Mouse (Mus musculus) 3T3-L1 (cell line): Measurements from ENCODE around the gene Gm11168.
"Not testable (repeated sequence)": the region's sequence is repeated elsewhere in the genome, so short reads cannot be mapped to it uniquely, and the experiment has no call there.

Experiments used
- DNase-seq: peaks from one replicate; pipeline ENCODE4 v3.0.0-alpha.2; 2015; ENCODE audit warnings: low read depth, low spot score

Gene Gm11168

GRCm38 (mm10) chr9:3002794-3003396 lies at the start of gene Gm11168:
Gm11168 (plus strand) TSS chr9:3003346.
- DNase-seq: not testable (repeated sequence)

GRCm38 (mm10) chr9:3000445-3000972 lies 2.6 kb upstream of the Gm11168 start, which contains the start of gene Gm10722:
Gm10722 (plus strand) TSS chr9:3000922.
- DNase-seq: peak; percentile 56

GRCm38 (mm10) chr9:3001006-3001405 lies 2.1 kb upstream of the Gm11168 start:
- not testable (repeated sequence) for DNase-seq

GRCm38 (mm10) chr9:3001948-3002659 lies 1.0 kb upstream of the Gm11168 start:
- peak; percentile 14 for DNase-seq

GRCm38 (mm10) chr9:3006179-3006578 lies 3.0 kb downstream of the Gm11168 start:
- DNase-seq: not testable (repeated sequence)

- not testable (repeated sequence) for DNase-seq
Observed at GRCm38 (mm10) chr9:3006636-3007035, 3.5 kb downstream of the Gm11168 start.

- peak; percentile 31 for DNase-seq
Observed at GRCm38 (mm10) chr9:3007272-3007671, 4.1 kb downstream of the Gm11168 start.

GRCm38 (mm10) chr9:3009331-3009730 lies 6.2 kb downstream of the Gm11168 start:
- DNase-seq: not testable (repeated sequence)

- not testable (repeated sequence) for DNase-seq
Observed at GRCm38 (mm10) chr9:3012054-3012621, 9.0 kb downstream of the Gm11168 start.

- DNase-seq: not testable (repeated sequence)
Observed at GRCm38 (mm10) chr9:3012733-3013279, 9.7 kb downstream of the Gm11168 start, which contains the start of gene Gm10721. Gm10721 (plus strand) TSS chr9:3013140.

- DNase-seq: not testable (repeated sequence)
Observed at GRCm38 (mm10) chr9:3015354-3015753, 12.2 kb downstream of the Gm11168 start, which contains the start of gene Gm10720. Gm10720 (plus strand) TSS chr9:3015654.

- not testable (repeated sequence) for DNase-seq
Observed at GRCm38 (mm10) chr9:3015896-3016295, 12.8 kb downstream of the Gm11168 start.

- not testable (repeated sequence) for DNase-seq
Observed at GRCm38 (mm10) chr9:3017108-3017507, 14.0 kb downstream of the Gm11168 start, which contains the start of gene Gm10719. Gm10719 (plus strand) TSS chr9:3017408.

GRCm38 (mm10) chr9:3018944-3019343 lies 15.8 kb downstream of the Gm11168 start:
- not testable (repeated sequence) for DNase-seq

GRCm38 (mm10) chr9:3019835-3020727 lies 16.9 kb downstream of the Gm11168 start:
- not testable (repeated sequence) for DNase-seq

- peak; percentile 29 for DNase-seq
Observed at GRCm38 (mm10) chr9:3022316-3023008, 19.3 kb downstream of the Gm11168 start.

- not testable (repeated sequence) for DNase-seq
Observed at GRCm38 (mm10) chr9:3023312-3023984, 20.3 kb downstream of the Gm11168 start, which contains the start of gene Gm10718. Gm10718 (plus strand) TSS chr9:3023547.

- DNase-seq: not testable (repeated sequence)
Observed at GRCm38 (mm10) chr9:3023985-3024648, 21.0 kb downstream of the Gm11168 start.
